Mouse (Mus musculus): ENCODE measurements at regions not wholly inside any gene's neighbourhood (a gene's known extent, or its start where the extent isn't known, plus 50 kb on each side); places are given as distances from the start of the nearest gene placed in this dataset.

- DNase-seq (ENCODE audit: extremely low read depth, low read depth): no peak
These were observed 71.6 kb upstream of the Hand1 start for GRCm38 (mm10) chr11:57904216-57904615.

GRCm38 (mm10) chr11:57899335-57899734 lies 66.7 kb upstream of the Hand1 start:
- DNase-seq (ENCODE audit: extremely low read depth, low read depth): no peak

GRCm38 (mm10) chr11:57895497-57895896 lies 62.9 kb upstream of the Hand1 start:
- no peak for DNase-seq (ENCODE audit: extremely low read depth, low read depth)

- DNase-seq (ENCODE audit: extremely low read depth, low read depth): no peak
These were observed 50.4 kb upstream of the Hand1 start for GRCm38 (mm10) chr11:57882736-57883635.

All from MEL-GATA-1-ER (cell line).